ENCODE assay signal across 14 mouse cellular contexts in the genomic region with DNA sequence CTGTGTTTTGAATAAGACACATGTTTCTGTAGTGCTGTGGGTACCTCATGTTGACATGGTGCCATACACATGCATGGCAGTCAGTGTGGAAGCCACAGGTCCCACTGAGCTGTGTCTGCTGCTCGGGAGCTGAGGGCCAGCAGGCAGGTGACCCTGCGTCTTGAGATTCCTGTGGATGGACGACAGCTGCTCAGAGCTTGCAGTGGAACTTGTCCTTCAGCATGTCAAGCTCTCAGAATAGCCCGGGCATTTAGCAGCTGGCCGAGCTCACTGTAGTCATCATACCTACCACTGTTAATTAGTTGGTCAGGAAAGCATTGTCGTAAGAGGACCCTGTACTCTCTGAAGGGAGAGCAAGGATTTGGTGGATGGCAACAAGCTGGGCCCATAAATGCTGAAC.
"Had no signal": no experiment of that assay in that cellular context is flagged by ENCODE, and none has a peak within 500 bp of the region (broad histone marks: within the 10 kb centered on the region; RNA-seq: fewer than 3 reads in every experiment).

No protein-coding gene starts in this region.

- H3K4me3 ChIP-seq: limb, embryonic 15.5 days; liver, embryonic 12.5 days; megakaryocyte, embryonic 14.5 days; midbrain, embryonic 15.5 days had no signal

- H3K27ac ChIP-seq: limb, embryonic 15.5 days; liver, embryonic 12.5 days; macrophage; midbrain, embryonic 15.5 days had no signal

- H3K4me1 ChIP-seq: midbrain, embryonic 15.5 days had no signal

- DNase-seq: kidney, postnatal 36 days; layer of hippocampus, adult 9-11 months; layer of hippocampus, postnatal 36 days; lung, embryonic 14.5 days; lung, postnatal 10 days; right cerebral cortex, postnatal 14 days; thymus, adult 18-20 months; thymus, postnatal 14 days had no signal

- H3K4me2 ChIP-seq: limb, embryonic 15.5 days; liver, embryonic 12.5 days; lung, embryonic 14.5 days; midbrain, embryonic 11.5 days; midbrain, embryonic 15.5 days had no signal

- ATAC-seq: liver, embryonic 12.5 days; midbrain, embryonic 15.5 days had no signal

- H3K27me3 ChIP-seq: limb, embryonic 15.5 days; liver, embryonic 12.5 days; megakaryocyte, embryonic 14.5 days; midbrain, embryonic 15.5 days had no signal

- H3K9me3 ChIP-seq: limb, embryonic 15.5 days; liver, embryonic 12.5 days; megakaryocyte, embryonic 14.5 days; midbrain, embryonic 15.5 days had no signal

- H3K9ac ChIP-seq: limb, embryonic 15.5 days; liver, embryonic 12.5 days; lung, embryonic 14.5 days; midbrain, embryonic 15.5 days had no signal
